Mouse (Mus musculus) kidney, adult 2 months (tissue): ENCODE measurements around the gene Lmod3. TPM values are rescaled to one million over a fixed set of nuclear protein-coding genes. Genes with fewer than 3 reads are reported as not detected.

Source experiments
- DNase-seq: peaks from one replicate; pipeline ENCODE4 v3.0.0; 2021
- H3K27ac ChIP-seq: fragments of 200-500 bp; 2 replicates; pipeline ENCODE4 v1.5.1; 2012; ENCODE audit warnings: low read depth, low read length, control low read depth, inconsistent platforms; ENCODE audit not compliant: insufficient read depth
- H3K27me3 ChIP-seq: fragments of 200-500 bp; replicated peaks from 2 replicates; pipeline ENCODE4 v1.6.1; 2012; ENCODE audit warnings: mild to moderate bottlenecking, moderate library complexity, low read length, inconsistent platforms; ENCODE audit not compliant: control insufficient read depth, insufficient read depth
- H3K36me3 ChIP-seq: fragments of 200-500 bp; 2 replicates; pipeline ENCODE4 v1.6.1; 2012; ENCODE audit warnings: mild to moderate bottlenecking, moderate library complexity, low read length, inconsistent platforms; ENCODE audit not compliant: control insufficient read depth, insufficient read depth
- H3K4me1 ChIP-seq: fragments of 200-500 bp; 2 replicates; pipeline ENCODE4 v1.6.1; 2011; ENCODE audit warnings: low read length; ENCODE audit not compliant: control insufficient read depth, insufficient read depth
- H3K4me3 ChIP-seq: fragments of 200-500 bp; 2 replicates; pipeline ENCODE4 v1.5.1; 2011; ENCODE audit warnings: mild to moderate bottlenecking, low read depth, low read length, control low read depth; ENCODE audit not compliant: insufficient read depth
- CTCF ChIP-seq: fragments of 200-500 bp; conservative IDR thresholded peaks from 2 replicates; pipeline ENCODE4 v1.5.1; 2011; ENCODE audit warnings: low read depth, mild to moderate bottlenecking, control low read depth, low read length, moderate library complexity, mixed read lengths; ENCODE audit not compliant: insufficient read depth, insufficient read length
- POLR2A ChIP-seq: fragments of 200-500 bp; IDR thresholded peaks from one replicate; pipeline ENCODE4 v1.6.1; 2011; ENCODE audit warnings: low read depth, low read length, control low read depth
- WGBS: fragments of 180-500 bp; shearing (Covaris S2); methylation state at CpG from one replicate; pipeline ENCODE4 v1.1.7; 2018; 5-methylcytosine and 5-hydroxymethylcytosine counted together
- polyA plus RNA-seq: library from polyadenylated mRNA; depleted of rRNA; stranded (reverse); fragments of >200 nt; gene quantifications from 2 replicates; pipeline ENCODE4 v1.2.3, GENCODE M21; 2012

The Lmod3 gene
- polyA plus RNA-seq, 1 experiment: 1.2 TPM

DNA sequence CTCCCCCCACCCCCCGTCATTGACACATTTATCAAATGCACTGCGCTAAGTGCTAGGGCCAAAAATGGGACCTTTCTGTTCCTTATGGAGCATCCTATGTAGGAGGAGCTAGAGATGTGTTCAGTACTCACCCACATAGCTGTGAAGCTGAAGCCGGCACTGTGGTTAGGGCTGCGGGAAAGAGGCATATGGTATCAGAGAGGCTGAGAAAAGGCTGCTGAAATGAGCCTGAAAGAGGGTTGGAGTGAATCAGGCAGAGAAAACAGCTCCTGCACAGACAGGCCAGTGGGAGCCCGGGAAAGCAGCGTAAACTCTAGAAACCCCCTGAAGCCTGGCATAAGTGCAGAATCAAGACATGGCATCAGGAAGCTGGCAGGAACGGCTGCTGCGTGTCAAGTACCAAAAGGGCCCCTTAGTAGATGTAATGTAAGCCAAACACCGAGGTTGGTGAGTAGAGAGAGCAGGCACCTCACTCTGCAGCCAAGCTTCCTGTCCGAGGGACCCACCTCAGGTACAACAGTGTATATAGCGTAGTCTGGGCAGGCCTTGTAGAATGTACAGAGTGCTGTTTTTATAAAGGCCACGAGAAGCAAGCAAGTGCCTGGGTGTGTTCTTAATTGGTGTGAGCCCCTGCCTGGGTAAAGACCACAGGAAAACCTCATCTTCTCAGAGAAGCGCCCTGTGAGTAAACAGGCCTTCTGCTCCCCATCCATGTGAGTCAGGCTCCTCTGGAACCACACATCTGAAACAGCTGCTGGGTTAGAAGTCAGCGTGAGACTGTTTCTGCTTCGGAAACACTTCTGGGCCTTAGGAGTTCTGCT, 31.1 kb downstream of the Lmod3 start:
- Histone ChIP-seq H3K4me1 (peaks cover 13% of the 10 kb centered on the region; the same call in 1 of the 2 replicates), H3K4me3 (no peak overlapping the region), H3K36me3 (no peaks in the 10 kb centered on the region), H3K27ac (no peak overlapping the region), H3K27me3 (no peaks in the 10 kb centered on the region)
- no peak for DNase-seq
- WGBS: 70% methylated on average over 15 of the region's 15 CpGs
- TF ChIP-seq POLR2A (no peak), CTCF (no peak)

- Histone ChIP-seq H3K36me3 (no peaks in the 10 kb centered on the region), H3K27ac (no peak overlapping the region), H3K4me1 (peaks cover 13% of the 10 kb centered on the region; the same call in 1 of the 2 replicates), H3K27me3 (no peaks in the 10 kb centered on the region), H3K4me3 (no peak overlapping the region)
- DNase-seq: no peak
- 41% methylated on average over 3 of the region's 5 CpGs for WGBS
- TF ChIP-seq POLR2A (no peak), CTCF (no peak)
Measured at GRCm38 (mm10) chr6:97220672-97221071, 31.9 kb downstream of the Lmod3 start.

GRCm38 (mm10) chr6:97216154-97216821, 36.3 kb downstream of the Lmod3 start:
- 55% methylated on average over 4 of the region's 4 CpGs for WGBS
- Histone ChIP-seq H3K4me3 (no peak overlapping the region), H3K36me3 (no peaks in the 10 kb centered on the region), H3K27ac (no peak overlapping the region), H3K27me3 (no peaks in the 10 kb centered on the region), H3K4me1 (peaks cover 9% of the 10 kb centered on the region)
- DNase-seq: no peak
- no peak for TF ChIP-seq POLR2A

DNA sequence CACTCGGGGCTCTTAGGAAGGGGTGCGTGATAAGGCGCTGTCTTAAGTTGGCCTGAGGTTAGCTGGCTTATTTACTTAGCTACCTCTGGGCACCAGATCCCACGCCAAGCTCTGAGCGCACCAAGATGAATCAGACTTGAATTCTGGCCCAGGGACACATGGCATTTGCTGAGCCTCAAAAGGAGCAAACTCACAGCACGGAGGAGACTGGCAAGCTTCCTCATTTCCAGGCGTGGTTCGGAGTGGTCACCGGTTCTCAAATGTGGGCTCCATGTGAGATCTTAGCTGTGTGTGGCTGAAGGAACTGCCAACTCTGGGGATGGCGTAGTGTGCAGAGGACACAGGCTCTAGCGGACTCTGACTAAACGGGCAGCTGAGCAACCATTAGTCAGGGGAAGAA, 40.6 kb downstream of the Lmod3 start:
- DNase-seq: peak; percentile 47
- Histone ChIP-seq H3K4me1 (peaks cover 4% of the 10 kb centered on the region), H3K36me3 (no peaks in the 10 kb centered on the region), H3K27me3 (no peaks in the 10 kb centered on the region), H3K4me3 (peak overlapping the region; percentile 36), H3K27ac (no peak overlapping the region)
- TF ChIP-seq POLR2A (no peak), CTCF (no peak)
- 29% methylated on average over 12 of the region's 12 CpGs for WGBS

- Histone ChIP-seq H3K36me3 (no peaks in the 10 kb centered on the region), H3K4me1 (peaks cover 4% of the 10 kb centered on the region), H3K4me3 (peak overlapping the region; percentile 92), H3K27me3 (no peaks in the 10 kb centered on the region), H3K27ac (peak overlapping the region; percentile 86)
- no peak for TF ChIP-seq POLR2A
- no peak for TF ChIP-seq CTCF
- under 1% methylated on average over 22 of the region's 22 CpGs for WGBS
- peak; percentile 39 for DNase-seq
Measured at GRCm38 (mm10) chr6:97210962-97211601, 41.5 kb downstream of the Lmod3 start.

DNA sequence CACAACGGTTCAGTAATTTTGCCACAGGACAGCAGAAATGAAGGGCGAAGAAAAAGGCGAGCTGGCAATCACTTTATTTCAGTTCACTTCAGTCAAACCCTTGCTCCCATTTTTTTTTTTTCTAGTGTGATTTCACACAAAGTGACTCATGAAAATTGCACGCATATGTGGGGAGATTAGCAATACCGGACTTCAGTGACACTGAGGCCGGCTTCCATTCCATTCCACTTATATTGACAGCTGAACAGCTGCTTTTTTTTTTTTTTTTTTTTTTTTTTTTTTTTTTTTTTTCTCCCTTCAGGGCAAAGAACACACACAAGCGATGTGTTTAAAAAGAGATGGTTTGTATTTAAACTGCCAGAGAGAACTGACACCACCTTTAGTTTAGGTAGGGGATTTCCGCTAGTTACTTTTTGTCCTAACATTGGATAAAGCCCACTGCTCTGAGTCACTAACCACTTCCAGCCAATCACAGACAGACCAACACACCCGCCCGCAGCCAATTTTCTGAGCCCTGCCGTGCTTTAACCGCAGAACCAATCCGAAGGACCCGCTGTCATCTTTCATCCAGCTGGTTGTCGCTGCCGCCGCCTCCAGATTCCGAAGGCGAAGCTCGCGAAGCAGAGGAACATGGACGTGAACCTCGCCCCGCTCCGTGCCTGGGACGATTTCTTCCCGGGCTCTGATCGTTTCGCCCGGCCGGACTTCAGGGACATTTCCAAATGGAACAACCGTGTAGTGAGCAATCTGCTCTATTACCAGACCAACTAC, 42.2 kb downstream of the Lmod3 start, which contains the start of gene Arl6ip5:
Arl6ip5 (plus strand) TSS at position 499 of the 771 bp plus-strand sequence.
- Histone ChIP-seq H3K4me3 (peak within 1 kb of the TSS; percentile 92), H3K36me3 (no peaks in the 10 kb centered on the region), H3K4me1 (peaks cover 4% of the 10 kb centered on the region), H3K27ac (peak within 1 kb of the TSS; percentile 86), H3K27me3 (no peaks in the 10 kb centered on the region)
- TF ChIP-seq POLR2A (peak; percentile 59), CTCF (no peak)
- DNase-seq: peak; percentile 95
- 5% methylated on average over 32 of the region's 32 CpGs for WGBS
